ENCODE assay signal across 31 mouse cellular contexts in genomic region chr1:127023100-127023499, GRCm38 (mm10).
"Had no signal": no experiment of that assay in that cellular context is flagged by ENCODE, and none has a peak within 500 bp of the region (broad histone marks: within the 10 kb centered on the region; RNA-seq: fewer than 3 reads in every experiment).

No protein-coding gene starts in this region.

- H3K36me3 ChIP-seq: limb, embryonic 10.5 days; limb, embryonic 12.5 days; limb, embryonic 13.5 days; limb, embryonic 15.5 days; liver, embryonic 12.5 days; liver, embryonic 13.5 days; liver, embryonic 15.5 days; lung, embryonic 15.5 days; midbrain, embryonic 10.5 days; midbrain, embryonic 12.5 days; midbrain, embryonic 13.5 days; midbrain, embryonic 15.5 days had no signal

- ATAC-seq: liver, embryonic 12.5 days; liver, postnatal 0 days; lung, postnatal 0 days; midbrain, embryonic 13.5 days; midbrain, embryonic 15.5 days; midbrain, embryonic 16.5 days had no signal

- H3K27me3 ChIP-seq: limb, embryonic 12.5 days; limb, embryonic 13.5 days; limb, embryonic 15.5 days; liver, embryonic 12.5 days; liver, embryonic 13.5 days; liver, embryonic 15.5 days; lung, embryonic 15.5 days; midbrain, embryonic 12.5 days; midbrain, embryonic 13.5 days; midbrain, embryonic 15.5 days had no signal

- H3K4me2 ChIP-seq: limb, embryonic 12.5 days; limb, embryonic 13.5 days; limb, embryonic 15.5 days; liver, embryonic 11.5 days; liver, embryonic 12.5 days; liver, embryonic 13.5 days; liver, embryonic 15.5 days; lung, embryonic 14.5 days; lung, embryonic 15.5 days; midbrain, embryonic 11.5 days; midbrain, embryonic 12.5 days; midbrain, embryonic 13.5 days; midbrain, embryonic 15.5 days had no signal

- DNase-seq: left cerebral cortex, postnatal 4 days; liver; liver, embryonic 13.5 days; liver, postnatal 0 days; lung, adult 18-20 months; lung, adult 2 months; lung, embryonic 14.5 days; lung, postnatal 10 days; lung, postnatal 14 days; lung, postnatal 36 days; lung, postnatal 4 days; midbrain, embryonic 14.5 days had no signal

- H3K4me3 ChIP-seq: limb, embryonic 10.5 days; limb, embryonic 12.5 days; limb, embryonic 13.5 days; limb, embryonic 15.5 days; liver, embryonic 12.5 days; liver, embryonic 13.5 days; liver, embryonic 15.5 days; lung, embryonic 15.5 days; megakaryocyte, embryonic 14.5 days; midbrain, embryonic 10.5 days; midbrain, embryonic 12.5 days; midbrain, embryonic 13.5 days; midbrain, embryonic 15.5 days; myocyte had no signal

- H3K4me1 ChIP-seq: limb, embryonic 10.5 days; limb, embryonic 12.5 days; limb, embryonic 13.5 days; limb, embryonic 15.5 days; liver, embryonic 12.5 days; liver, embryonic 13.5 days; liver, embryonic 15.5 days; lung, embryonic 15.5 days; midbrain, embryonic 10.5 days; midbrain, embryonic 12.5 days; midbrain, embryonic 13.5 days; midbrain, embryonic 15.5 days had no signal

- H3K9me3 ChIP-seq: limb, embryonic 10.5 days; limb, embryonic 12.5 days; limb, embryonic 13.5 days; limb, embryonic 15.5 days; liver, embryonic 12.5 days; liver, embryonic 13.5 days; liver, embryonic 15.5 days; lung, embryonic 15.5 days; megakaryocyte, embryonic 14.5 days; midbrain, embryonic 10.5 days; midbrain, embryonic 12.5 days; midbrain, embryonic 13.5 days; midbrain, embryonic 15.5 days had no signal

- H3K27ac ChIP-seq: limb, embryonic 10.5 days; limb, embryonic 12.5 days; limb, embryonic 13.5 days; limb, embryonic 15.5 days; liver, embryonic 12.5 days; liver, embryonic 13.5 days; liver, embryonic 14.5 days; liver, embryonic 15.5 days; lung, embryonic 15.5 days; macrophage; midbrain, embryonic 10.5 days; midbrain, embryonic 12.5 days; midbrain, embryonic 13.5 days; midbrain, embryonic 15.5 days had no signal

- H3K9ac ChIP-seq: limb, embryonic 12.5 days; limb, embryonic 13.5 days; limb, embryonic 15.5 days; liver, embryonic 12.5 days; liver, embryonic 13.5 days; liver, embryonic 14.5 days; liver, embryonic 15.5 days; liver, postnatal 0 days; lung, embryonic 14.5 days; lung, embryonic 15.5 days; midbrain, embryonic 12.5 days; midbrain, embryonic 13.5 days; midbrain, embryonic 15.5 days had no signal
